Mouse (Mus musculus) left cerebral cortex, postnatal 4 days (tissue): ENCODE data around the gene Ptchd3. TPM values are rescaled to one million over a fixed set of nuclear protein-coding genes. Genes with fewer than 3 reads are reported as not detected.

Source experiments
- total RNA-seq, 2 experiments: library from RNA; stranded (reverse); gene quantifications; 2 replicates each; pipeline ENCODE4 v1.2.3; 2021

Gene Ptchd3
- total RNA-seq, 2 experiments from 2014 or later: not detected

Other genes starting within 250 kb of the Ptchd3 start
- gene B3gntl1, start 157.1 kb upstream of the Ptchd3 start, total RNA-seq: 1 to 10 TPM; 7.2 to 7.6 TPM
- gene Metrnl, start 128.7 kb upstream of the Ptchd3 start, total RNA-seq: 1 to 10 TPM; 6.5 to 6.8 TPM